Comparison of ENCODE assay signal across 29 mouse cellular contexts in genomic region chr15:5946650-5947049, GRCm38 (mm10).
"Had no signal": no experiment of that assay in that cellular context is flagged by ENCODE, and none has a peak within 500 bp of the region (broad histone marks: within the 10 kb centered on the region; RNA-seq: fewer than 3 reads in every experiment).

No protein-coding gene starts in this region.

- H3K4me2 ChIP-seq: embryonic facial prominence, embryonic 12.5 days; embryonic facial prominence, embryonic 13.5 days; embryonic facial prominence, embryonic 15.5 days; forebrain, embryonic 12.5 days; forebrain, embryonic 13.5 days; forebrain, embryonic 15.5 days had no signal

- H3K4me1 ChIP-seq: embryonic facial prominence, embryonic 10.5 days; embryonic facial prominence, embryonic 12.5 days; embryonic facial prominence, embryonic 13.5 days; embryonic facial prominence, embryonic 15.5 days; forebrain, embryonic 10.5 days; forebrain, embryonic 12.5 days; forebrain, embryonic 13.5 days; forebrain, embryonic 15.5 days had no signal

- H3K4me3 ChIP-seq: embryonic facial prominence, embryonic 10.5 days; embryonic facial prominence, embryonic 12.5 days; embryonic facial prominence, embryonic 13.5 days; embryonic facial prominence, embryonic 15.5 days; erythroblast, embryonic 14.5 days; forebrain, embryonic 10.5 days; forebrain, embryonic 12.5 days; forebrain, embryonic 13.5 days; forebrain, embryonic 15.5 days; gastrocnemius, adult 2 months; heart, adult 2 months had no signal

- H3K27me3 ChIP-seq: embryonic facial prominence, embryonic 12.5 days; embryonic facial prominence, embryonic 13.5 days; embryonic facial prominence, embryonic 15.5 days; forebrain, embryonic 12.5 days; forebrain, embryonic 13.5 days; forebrain, embryonic 15.5 days had no signal

- H3K9ac ChIP-seq: embryonic facial prominence, embryonic 12.5 days; embryonic facial prominence, embryonic 13.5 days; embryonic facial prominence, embryonic 15.5 days; forebrain, embryonic 12.5 days; forebrain, embryonic 13.5 days; forebrain, embryonic 15.5 days; forebrain, postnatal 0 days had no signal

- ATAC-seq: forebrain, embryonic 13.5 days; forebrain, embryonic 14.5 days; forebrain, embryonic 15.5 days; forebrain, embryonic 16.5 days; forebrain, postnatal 0 days had no signal

- DNase-seq: cerebellum, adult 2 months; cerebellum, adult 8-10 months; cerebellum, adult 9-10 months; cerebellum, adult 9-11 months; cerebellum, postnatal 10 days; cerebellum, postnatal 14 days; cerebellum, postnatal 25 days; cerebellum, postnatal 36 days; embryo, embryonic 11 days; forebrain, postnatal 0 days; gastrocnemius, adult 2 months; gastrocnemius, postnatal 10 days; gastrocnemius, postnatal 14 days; gastrocnemius, postnatal 25 days; gastrocnemius, postnatal 36 days; heart, adult 11 months; heart, adult 18-20 months; heart, adult 2 months had no signal

- H3K27ac ChIP-seq: embryonic facial prominence, embryonic 10.5 days; embryonic facial prominence, embryonic 12.5 days; embryonic facial prominence, embryonic 13.5 days; embryonic facial prominence, embryonic 15.5 days; forebrain, embryonic 10.5 days; forebrain, embryonic 12.5 days; forebrain, embryonic 13.5 days; forebrain, embryonic 15.5 days; gastrocnemius, adult 2 months; heart, adult 2 months had no signal

- H3K36me3 ChIP-seq: embryonic facial prominence, embryonic 10.5 days; embryonic facial prominence, embryonic 12.5 days; embryonic facial prominence, embryonic 13.5 days; embryonic facial prominence, embryonic 15.5 days; forebrain, embryonic 10.5 days; forebrain, embryonic 12.5 days; forebrain, embryonic 15.5 days had no signal

- H3K9me3 ChIP-seq: embryonic facial prominence, embryonic 10.5 days; embryonic facial prominence, embryonic 12.5 days; embryonic facial prominence, embryonic 13.5 days; embryonic facial prominence, embryonic 15.5 days; forebrain, embryonic 10.5 days; forebrain, embryonic 12.5 days; forebrain, embryonic 13.5 days; forebrain, embryonic 15.5 days had no signal
